Mouse (Mus musculus) spleen, postnatal 36 days (tissue): ENCODE data around the gene Gstm7.

ENCODE experiments used
- DNase-seq, 2 experiments: peaks; one replicate each; pipeline ENCODE4 v3.0.0; 2022; ENCODE audit warnings: low spot score in 2 of 2, mixed read lengths in 1 of 2

Gene Gstm7

DNA sequence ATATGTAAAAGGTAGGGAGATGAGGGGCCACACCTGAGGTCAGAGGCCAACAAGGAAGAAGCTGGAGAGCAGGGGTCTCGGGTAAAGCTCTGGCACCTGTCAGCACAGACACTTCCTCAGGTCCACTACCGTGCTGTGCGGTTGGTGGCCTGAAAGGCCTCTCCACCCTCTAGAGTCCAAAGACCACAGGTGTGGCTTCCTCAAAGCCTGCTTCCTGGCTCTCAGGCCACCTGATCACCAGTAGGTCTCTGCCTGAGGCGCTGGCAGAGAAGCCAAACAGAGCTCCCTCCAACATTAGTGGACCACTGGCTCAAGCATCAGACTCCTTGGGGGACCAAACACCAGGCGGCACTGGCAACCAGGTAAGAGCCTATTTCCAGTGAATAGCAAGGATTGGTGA is 54.6 kb downstream of the Gstm7 start, which contains the start of gene Eps8l3:
TSS of gene Eps8l3 (plus strand) at position 225 of the 400 bp plus-strand sequence.
- DNase-seq: no peak
